Mouse (Mus musculus) cerebellum, adult 2 months (tissue): Measurements from ENCODE around the gene Ccdc40.

Source experiments
- CTCF ChIP-seq: fragments of 200-500 bp; IDR thresholded peaks from 2 replicates; pipeline ENCODE4 v1.5.1; 2011; ENCODE audit warnings: low read depth, mild to moderate bottlenecking, control low read depth, low read length, moderate library complexity, borderline replicate concordance; ENCODE audit not compliant: insufficient read depth
- POLR2A ChIP-seq: fragments of 200-500 bp; IDR thresholded peaks from 2 replicates; pipeline ENCODE4 v1.6.1; 2011; ENCODE audit warnings: low read length, control low read depth, borderline replicate concordance; ENCODE audit not compliant: insufficient read depth

DNA sequence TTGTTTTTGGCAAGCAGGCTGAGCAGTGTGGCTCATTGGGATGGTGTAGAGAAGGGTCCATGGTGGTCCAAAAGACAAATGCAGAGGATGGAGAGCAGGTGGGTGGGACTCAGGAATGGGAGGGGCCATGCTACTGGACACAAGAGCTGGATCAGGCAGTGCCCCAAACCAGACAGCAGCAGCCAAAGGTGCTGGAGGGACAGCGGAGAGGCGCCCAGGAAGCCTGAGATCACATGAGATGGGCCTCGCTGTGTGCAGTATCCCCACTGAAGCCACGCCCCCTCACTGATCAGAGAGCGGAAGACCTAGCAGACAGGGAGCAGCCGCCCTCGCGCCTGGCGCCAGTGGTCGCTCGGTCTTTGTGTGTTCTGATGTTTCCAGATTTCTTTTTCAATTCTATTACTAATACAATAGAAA is 9.9 kb downstream of the Ccdc40 start:
- no peak for TF ChIP-seq CTCF
- no peak for TF ChIP-seq POLR2A
